Mouse (Mus musculus) liver, embryonic 14.5 days (tissue): ENCODE measurements at regions not wholly inside any gene's neighbourhood (a gene's known extent, or its start where the extent isn't known, plus 50 kb on each side); places are given as distances from the start of the nearest gene placed in this dataset.

Experiments
- ATAC-seq: fragments of 200-750 bp; cut with Nextera tagmentation; 2 replicates; pipeline ENCODE4 v1.8.0; 2017; ENCODE audit warnings: moderate number of reproducible peaks, mild to moderate bottlenecking, moderate library complexity; ENCODE audit not compliant: insufficient read depth
- DNase-seq, 3 experiments: peaks; one replicate each; pipeline ENCODE4 v3.0.0-alpha.2; 2012 to 2013; ENCODE audit warnings: low read depth in 3 of 3, low spot score in 3 of 3
- H3K27ac ChIP-seq: fragments of 300-500 bp; sonication (generic); 2 replicates; pipeline ENCODE4 v1.5.1; 2014; ENCODE audit warnings: moderate library complexity, mild to moderate bottlenecking, control low read depth, inconsistent platforms
- H3K27me3 ChIP-seq: fragments of 300-500 bp; sonication (generic); 2 replicates; pipeline ENCODE4 v1.6.1; 2014; ENCODE audit warnings: mild to moderate bottlenecking, low read length, moderate library complexity; ENCODE audit not compliant: control insufficient read depth, insufficient read depth
- H3K36me3 ChIP-seq: fragments of 300-500 bp; sonication (generic); replicated peaks from 2 replicates; pipeline ENCODE4 v1.6.1; 2014; ENCODE audit warnings: low read depth; ENCODE audit not compliant: control insufficient read depth, insufficient read depth
- H3K4me1 ChIP-seq, 2 experiments: fragments of 200-500 bp in 1 of 2; fragments of 300-500 bp in 1 of 2; sonication (generic) in 1 of 2; replicated peaks; 2 replicates each; pipeline ENCODE4 v1.6.1; 2012 to 2014; ENCODE audit warnings: antibody characterized with exemption in 1 of 2, inconsistent platforms in 1 of 2, low read length in 1 of 2; ENCODE audit not compliant: control insufficient read depth in 2 of 2, insufficient read depth in 2 of 2
- H3K4me2 ChIP-seq: fragments of 300-500 bp; sonication (generic); 2 replicates; pipeline ENCODE4 v1.6.1; 2014; ENCODE audit warnings: low read depth, mild to moderate bottlenecking, control low read depth, moderate library complexity
- H3K4me3 ChIP-seq, 2 experiments: fragments of 200-500 bp in 1 of 2; fragments of 300-500 bp in 1 of 2; sonication (generic) in 1 of 2; 2 replicates each; pipeline ENCODE4 v1.5.1; 2012 to 2014; ENCODE audit warnings: low read depth in 2 of 2, low read length in 2 of 2, mild to moderate bottlenecking in 2 of 2, control low read depth in 1 of 2, inconsistent platforms in 1 of 2, moderate library complexity in 1 of 2; ENCODE audit not compliant: insufficient read depth in 1 of 2
- H3K9ac ChIP-seq: fragments of 300-500 bp; sonication (generic); replicated peaks from 2 replicates; pipeline ENCODE4 v1.6.1; 2014; ENCODE audit warnings: mild to moderate bottlenecking, control low read depth, moderate library complexity
- H3K9me3 ChIP-seq: fragments of 300-500 bp; sonication (generic); 2 replicates; pipeline ENCODE4 v1.6.1; 2016; ENCODE audit warnings: low read length, mixed read lengths; ENCODE audit not compliant: control insufficient read depth
- CTCF ChIP-seq: IDR thresholded peaks from 2 replicates; pipeline ENCODE4 v1.5.1; 2016; ENCODE audit warnings: antibody characterized with exemption, low read depth, control low read depth
- EP300 ChIP-seq: IDR thresholded peaks from 2 replicates; pipeline ENCODE4 v1.6.1; 2016; ENCODE audit warnings: antibody characterized with exemption, low read depth
- WGBS: fragments of 180-500 bp; shearing (Covaris S2); extraction: QIAGEN DNeasy Blood & Tissue Kit; methylation state at CpG from one replicate; pipeline ENCODE4 v1.1.7; 2014; ENCODE audit not compliant: insufficient replicate concordance; 5-methylcytosine and 5-hydroxymethylcytosine counted together

- WGBS: 53% methylated on average over 6 of the region's 6 CpGs
Observed at GRCm38 (mm10) chr9:50002695-50003094, 204.0 kb upstream of the Ncam1 start.

GRCm38 (mm10) chr9:50000497-50001404, 202.0 kb upstream of the Ncam1 start:
- H3K4me2 ChIP-seq: no peak overlapping the region
- 53% methylated on average over 13 of the region's 13 CpGs for WGBS
- no peak overlapping the region for H3K9ac ChIP-seq
- H3K4me1 ChIP-seq: no peaks in the 10 kb centered on the region
- ATAC-seq (no peak), DNase-seq (no peak)
- no peak overlapping the region for H3K4me3 ChIP-seq
- H3K9me3 ChIP-seq: no peaks in the 10 kb centered on the region
- H3K36me3 ChIP-seq: no peaks in the 10 kb centered on the region
- TF ChIP-seq CTCF (no peak), EP300 (no peak)
- no peak overlapping the region for H3K27ac ChIP-seq
- H3K27me3 ChIP-seq: no peaks in the 10 kb centered on the region

More at GRCm38 (mm10) chr9:50002695-50003094, 204.0 kb upstream of the Ncam1 start:
- ATAC-seq (no peak), DNase-seq (no peak)
- no peaks in the 10 kb centered on the region for H3K27me3 ChIP-seq
- H3K36me3 ChIP-seq: no peaks in the 10 kb centered on the region
- H3K27ac ChIP-seq: no peak overlapping the region
- no peaks in the 10 kb centered on the region for H3K4me1 ChIP-seq
- no peaks in the 10 kb centered on the region for H3K9me3 ChIP-seq
- TF ChIP-seq EP300 (no peak), CTCF (no peak)
- H3K4me2 ChIP-seq: no peak overlapping the region
- H3K9ac ChIP-seq: no peak overlapping the region
- H3K4me3 ChIP-seq: no peak overlapping the region

- H3K4me1 ChIP-seq: no peaks in the 10 kb centered on the region
- H3K36me3 ChIP-seq: no peaks in the 10 kb centered on the region
- 27% methylated on average over 1 of the region's 1 CpGs for WGBS
- H3K4me2 ChIP-seq: no peak overlapping the region
- H3K9ac ChIP-seq: no peak overlapping the region
- ATAC-seq (no peak), DNase-seq (no peak)
- H3K9me3 ChIP-seq: no peaks in the 10 kb centered on the region
- no peak overlapping the region for H3K4me3 ChIP-seq
- H3K27me3 ChIP-seq: no peaks in the 10 kb centered on the region
- TF ChIP-seq CTCF: no peak
- TF ChIP-seq EP300: no peak
- no peak overlapping the region for H3K27ac ChIP-seq
Observed at GRCm38 (mm10) chr9:49999970-50000369, 201.2 kb upstream of the Ncam1 start.

- Histone ChIP-seq H3K27ac (no peak overlapping the region), H3K4me1 (no peaks in the 10 kb centered on the region), H3K4me3 (no peak overlapping the region), H3K27me3 (no peaks in the 10 kb centered on the region), H3K9ac (no peak overlapping the region), H3K4me2 (no peak overlapping the region), H3K9me3 (no peaks in the 10 kb centered on the region), H3K36me3 (no peaks in the 10 kb centered on the region)
- ATAC-seq (no peak), DNase-seq (no peak)
- TF ChIP-seq EP300 (no peak), CTCF (no peak)
- WGBS: 46% methylated on average over 3 of the region's 3 CpGs
Observed at GRCm38 (mm10) chr9:49998101-49998500, 199.4 kb upstream of the Ncam1 start.

GRCm38 (mm10) chr9:49989464-49990271, 190.9 kb upstream of the Ncam1 start:
- Histone ChIP-seq H3K9ac (no peak overlapping the region), H3K27ac (no peak overlapping the region), H3K4me2 (no peak overlapping the region), H3K9me3 (no peaks in the 10 kb centered on the region), H3K36me3 (no peaks in the 10 kb centered on the region), H3K4me3 (no peak overlapping the region), H3K27me3 (no peaks in the 10 kb centered on the region), H3K4me1 (no peaks in the 10 kb centered on the region)
- TF ChIP-seq EP300: no peak
- no peak for TF ChIP-seq CTCF
- 54% methylated on average over 14 of the region's 14 CpGs for WGBS
- ATAC-seq (no peak), DNase-seq (no peak)
